Mouse (Mus musculus) midbrain, embryonic 13.5 days (tissue): ENCODE measurements at regions not wholly inside any gene's neighbourhood (a gene's known extent, or its start where the extent isn't known, plus 50 kb on each side); places are given as distances from the start of the nearest gene placed in this dataset.

ENCODE experiments used
- ATAC-seq: fragments of 200-750 bp; cut with Nextera tagmentation; 2 replicates; pipeline ENCODE4 v1.8.0; 2017; ENCODE audit warnings: mild to moderate bottlenecking, moderate TSS enrichment, moderate library complexity
- H3K27ac ChIP-seq: fragments of 300-500 bp; sonication (generic); 2 replicates; pipeline ENCODE4 v1.5.1; 2015; ENCODE audit warnings: inconsistent platforms, mild to moderate bottlenecking, moderate library complexity
- H3K27me3 ChIP-seq: fragments of 300-500 bp; sonication (generic); 2 replicates; pipeline ENCODE4 v1.6.1; 2015; ENCODE audit warnings: mild to moderate bottlenecking, inconsistent platforms
- H3K36me3 ChIP-seq: fragments of 300-500 bp; sonication (generic); 2 replicates; pipeline ENCODE4 v1.6.1; 2015; ENCODE audit warnings: mild to moderate bottlenecking, inconsistent platforms
- H3K4me1 ChIP-seq: fragments of 300-500 bp; sonication (generic); replicated peaks from 2 replicates; pipeline ENCODE4 v1.6.1; 2015; ENCODE audit warnings: inconsistent platforms
- H3K4me2 ChIP-seq: fragments of 300-500 bp; sonication (generic); replicated peaks from 2 replicates; pipeline ENCODE4 v1.6.1; 2015; ENCODE audit warnings: moderate library complexity, mild to moderate bottlenecking, inconsistent platforms
- H3K4me3 ChIP-seq: fragments of 300-500 bp; sonication (generic); replicated peaks from 2 replicates; pipeline ENCODE4 v1.5.1; 2015; ENCODE audit warnings: mild to moderate bottlenecking, inconsistent platforms
- H3K9ac ChIP-seq: fragments of 300-500 bp; sonication (generic); replicated peaks from 2 replicates; pipeline ENCODE4 v1.6.1; 2015; ENCODE audit warnings: mild to moderate bottlenecking, inconsistent platforms
- H3K9me3 ChIP-seq: fragments of 300-500 bp; sonication (generic); 2 replicates; pipeline ENCODE4 v1.6.1; 2016; ENCODE audit warnings: mild to moderate bottlenecking, inconsistent platforms
- WGBS: fragments of 180-500 bp; shearing (Covaris S2); methylation state at CpG from one replicate; pipeline ENCODE4 v1.1.7; 2015; 5-methylcytosine and 5-hydroxymethylcytosine counted together

- 74% methylated on average over 2 of the region's 2 CpGs for WGBS
Measured at GRCm38 (mm10) chr10:126717961-126718360, 183.2 kb downstream of the Atp23 start.

GRCm38 (mm10) chr10:126711758-126712157, 189.4 kb downstream of the Atp23 start:
- WGBS: 71% methylated on average over 3 of the region's 3 CpGs
- Histone ChIP-seq H3K36me3 (no peaks in the 10 kb centered on the region), H3K9me3 (no peaks in the 10 kb centered on the region), H3K4me2 (no peak overlapping the region), H3K27me3 (no peaks in the 10 kb centered on the region), H3K4me3 (no peak overlapping the region), H3K27ac (no peak overlapping the region), H3K9ac (no peak overlapping the region), H3K4me1 (peaks cover 12% of the 10 kb centered on the region)
- no peak for ATAC-seq

More at GRCm38 (mm10) chr10:126717961-126718360, 183.2 kb downstream of the Atp23 start:
- no peaks in the 10 kb centered on the region for H3K27me3 ChIP-seq
- no peaks in the 10 kb centered on the region for H3K4me1 ChIP-seq
- H3K4me3 ChIP-seq: no peak overlapping the region
- no peak overlapping the region for H3K9ac ChIP-seq
- no peak overlapping the region for H3K4me2 ChIP-seq
- ATAC-seq: no peak
- H3K27ac ChIP-seq: no peak overlapping the region
- H3K36me3 ChIP-seq: no peaks in the 10 kb centered on the region
- no peaks in the 10 kb centered on the region for H3K9me3 ChIP-seq

DNA sequence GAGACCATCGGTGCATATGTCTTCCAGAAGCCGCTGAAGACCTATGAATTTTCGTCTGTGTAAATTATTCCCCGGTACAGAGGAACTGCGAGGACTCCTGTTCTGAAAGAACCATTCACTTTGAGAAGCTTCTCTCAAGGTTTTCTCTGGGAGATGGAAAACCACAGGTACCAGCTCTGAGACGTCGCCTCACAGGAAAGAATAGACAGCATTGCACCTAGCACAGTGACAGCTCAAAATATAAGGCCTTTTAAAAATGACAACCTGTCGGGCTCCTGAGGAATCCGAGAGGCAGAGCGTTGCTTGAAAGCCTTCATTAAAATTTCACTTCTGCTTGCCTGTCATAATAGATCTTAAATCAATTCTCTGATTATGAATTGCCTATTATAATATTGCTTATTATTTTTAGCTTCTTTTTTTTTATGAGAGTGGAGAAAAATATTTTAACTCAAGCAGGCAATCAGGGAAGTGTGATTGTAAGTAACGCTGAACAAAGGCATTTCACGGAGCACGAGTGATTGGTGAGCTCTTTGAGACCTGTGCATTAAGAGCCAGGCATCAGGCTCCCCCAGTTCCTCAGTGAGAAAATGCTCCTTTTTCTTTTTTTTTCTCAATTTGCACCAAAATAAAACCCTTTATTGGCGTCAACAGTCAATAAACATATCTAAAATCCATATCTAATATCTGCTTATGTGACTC, 191.8 kb downstream of the Atp23 start:
- no peak for ATAC-seq
- no peak overlapping the region for H3K4me3 ChIP-seq
- H3K9me3 ChIP-seq: no peaks in the 10 kb centered on the region
- H3K4me1 ChIP-seq: peaks cover 12% of the 10 kb centered on the region
- 78% methylated on average over 14 of the region's 14 CpGs for WGBS
- H3K27me3 ChIP-seq: no peaks in the 10 kb centered on the region
- H3K4me2 ChIP-seq: no peak overlapping the region
- H3K9ac ChIP-seq: no peak overlapping the region
- H3K36me3 ChIP-seq: no peaks in the 10 kb centered on the region
- H3K27ac ChIP-seq: no peak overlapping the region

- Histone ChIP-seq H3K27me3 (no peaks in the 10 kb centered on the region), H3K4me2 (no peak overlapping the region), H3K9ac (no peak overlapping the region), H3K4me1 (peaks cover 12% of the 10 kb centered on the region), H3K36me3 (no peaks in the 10 kb centered on the region), H3K9me3 (no peaks in the 10 kb centered on the region), H3K27ac (no peak overlapping the region), H3K4me3 (no peak overlapping the region)
- WGBS: 38% methylated on average over 4 of the region's 4 CpGs
- no peak for ATAC-seq
Measured at GRCm38 (mm10) chr10:126708730-126709129, 192.4 kb downstream of the Atp23 start.

DNA sequence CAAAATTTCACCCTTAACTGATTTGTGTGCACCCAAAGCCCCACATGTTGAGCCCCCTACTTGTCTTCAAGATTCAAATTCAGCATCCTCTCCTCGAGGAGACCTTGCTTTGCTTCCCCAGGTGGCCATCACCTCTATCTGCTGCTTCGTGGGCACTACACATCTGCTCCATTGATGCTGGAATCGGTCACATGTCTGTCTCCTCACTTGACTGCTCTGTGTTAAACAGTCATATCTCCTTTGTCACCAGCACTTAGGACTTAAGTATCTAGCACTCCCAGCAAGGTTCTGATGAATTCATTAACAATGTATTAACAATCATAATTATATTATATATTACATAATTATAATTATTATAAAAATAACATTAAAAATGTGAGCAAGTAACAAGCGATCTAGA, 192.9 kb downstream of the Atp23 start:
- Histone ChIP-seq H3K4me2 (no peak overlapping the region), H3K4me3 (no peak overlapping the region), H3K36me3 (no peaks in the 10 kb centered on the region), H3K9ac (no peak overlapping the region), H3K27me3 (no peaks in the 10 kb centered on the region), H3K9me3 (no peaks in the 10 kb centered on the region), H3K4me1 (peaks cover 12% of the 10 kb centered on the region), H3K27ac (no peak overlapping the region)
- no peak for ATAC-seq
- 70% methylated on average over 4 of the region's 4 CpGs for WGBS

- 0 out of 2 replicates have a peak, but pooled peaks cover 5% of the 10 kb centered on the region for H3K4me1 ChIP-seq
- no peak overlapping the region for H3K27ac ChIP-seq
- H3K27me3 ChIP-seq: no peaks in the 10 kb centered on the region
- no peaks in the 10 kb centered on the region for H3K9me3 ChIP-seq
- H3K4me3 ChIP-seq: no peak overlapping the region
- no peak for ATAC-seq
- no peak overlapping the region for H3K9ac ChIP-seq
- no peak overlapping the region for H3K4me2 ChIP-seq
- H3K36me3 ChIP-seq: no peaks in the 10 kb centered on the region
- 90% methylated on average over 10 of the region's 10 CpGs for WGBS
Measured at GRCm38 (mm10) chr10:126697086-126697485, 204.1 kb downstream of the Atp23 start.

DNA sequence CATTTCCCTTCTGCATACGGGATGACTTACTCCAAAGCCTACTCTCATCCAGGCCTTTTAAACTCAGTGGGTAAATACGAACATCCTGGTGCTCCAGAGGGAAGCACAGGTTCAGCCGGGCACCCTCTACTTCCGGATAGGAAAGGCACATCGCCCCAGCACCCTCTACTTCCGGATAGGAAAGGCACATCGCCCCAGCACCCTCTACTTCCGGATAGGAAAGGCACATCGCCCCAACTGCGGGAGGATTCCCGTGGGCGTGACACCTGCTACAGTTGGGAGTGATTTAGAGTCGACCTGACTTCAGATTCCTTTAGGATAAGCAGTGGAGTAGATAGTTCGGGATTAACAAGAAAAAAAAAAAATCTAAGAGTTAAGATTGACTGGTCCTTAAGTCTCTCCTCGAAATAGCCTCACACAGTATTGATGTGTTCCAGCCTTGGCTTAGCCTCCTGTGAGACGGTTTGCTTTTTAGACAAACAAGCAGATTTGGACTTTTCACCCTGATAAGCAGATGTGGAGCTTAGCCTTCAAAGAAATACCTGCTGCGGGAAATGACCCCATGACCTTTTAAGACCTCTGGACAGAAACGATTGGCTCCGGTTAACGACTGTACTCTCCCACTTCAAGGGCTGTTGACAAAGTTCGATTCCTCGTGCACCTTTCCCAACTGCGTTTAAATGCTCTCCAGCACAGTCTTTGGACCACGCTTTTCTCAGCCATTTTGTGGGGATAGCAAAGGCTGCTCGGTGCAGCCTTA, 210.1 kb downstream of the Atp23 start:
- WGBS: 51% methylated on average over 25 of the region's 25 CpGs
- Histone ChIP-seq H3K9ac (no peak overlapping the region), H3K27me3 (no peaks in the 10 kb centered on the region), H3K4me2 (no peak overlapping the region), H3K27ac (no peak overlapping the region), H3K4me3 (no peak overlapping the region), H3K36me3 (no peaks in the 10 kb centered on the region), H3K4me1 (0 out of 2 replicates have a peak, but pooled peaks cover 4% of the 10 kb centered on the region), H3K9me3 (no peaks in the 10 kb centered on the region)
- no peak for ATAC-seq

DNA sequence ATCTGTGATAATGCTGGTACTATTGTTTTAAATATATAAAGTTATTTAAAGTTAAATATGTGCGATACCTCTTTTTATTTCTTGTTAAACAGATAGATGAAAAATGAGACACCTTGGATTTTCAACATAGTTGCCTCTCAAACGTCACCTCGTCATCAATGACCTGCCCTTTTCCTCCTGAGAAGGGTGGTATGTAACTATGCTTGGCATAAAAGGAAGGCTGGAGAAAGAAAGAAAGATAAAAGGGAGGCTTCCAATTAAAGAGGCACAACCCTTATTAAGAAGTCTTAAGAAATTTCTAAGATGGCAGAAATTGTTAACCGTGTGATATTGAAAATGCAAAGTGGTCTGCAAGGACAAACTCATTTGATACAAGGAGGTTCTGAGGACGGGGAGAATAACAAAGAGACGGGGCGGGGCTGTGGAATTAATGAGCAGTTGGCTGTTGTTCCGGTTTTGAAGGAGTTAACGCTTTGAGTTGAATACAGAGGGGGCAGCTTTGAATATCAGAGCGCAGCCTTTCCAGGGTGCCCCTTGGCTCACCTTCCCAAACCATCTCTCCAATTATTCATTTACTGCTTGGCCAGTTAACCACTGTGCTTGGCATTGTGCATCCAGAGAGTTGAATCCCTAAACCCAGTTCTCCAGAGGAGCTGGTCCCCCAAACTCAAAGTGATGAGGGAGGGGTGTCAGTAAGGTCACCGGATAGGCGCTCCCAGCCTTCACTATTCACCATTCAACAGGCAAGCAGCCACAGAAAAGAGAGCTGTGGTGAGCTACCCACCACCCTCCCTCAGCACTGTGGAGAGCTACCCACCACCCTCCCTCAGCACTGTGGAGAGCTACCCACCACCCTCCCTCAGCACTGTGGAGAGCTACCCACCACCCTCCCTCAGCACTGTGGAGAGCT, 220.6 kb downstream of the Atp23 start:
- Histone ChIP-seq H3K4me1 (peaks cover 14% of the 10 kb centered on the region), H3K36me3 (no peaks in the 10 kb centered on the region), H3K4me2 (peak overlapping the region; percentile 29), H3K27ac (no peak overlapping the region), H3K4me3 (0 out of 2 replicates have a peak overlapping the region, but pooled peaks have one; percentile 1), H3K9me3 (no peaks in the 10 kb centered on the region), H3K9ac (no peak overlapping the region), H3K27me3 (no peaks in the 10 kb centered on the region)
- WGBS: 8% methylated on average over 12 of the region's 12 CpGs
- ATAC-seq: peak; percentile 77

GRCm38 (mm10) chr10:126679224-126680120, 221.7 kb downstream of the Atp23 start:
- Histone ChIP-seq H3K9ac (no peak overlapping the region), H3K36me3 (no peaks in the 10 kb centered on the region), H3K27ac (no peak overlapping the region), H3K9me3 (no peaks in the 10 kb centered on the region), H3K4me2 (peak overlapping the region; percentile 44), H3K27me3 (no peaks in the 10 kb centered on the region), H3K4me1 (peaks cover 14% of the 10 kb centered on the region), H3K4me3 (peak overlapping the region; percentile 17; the same call in 1 of the 2 replicates)
- ATAC-seq: peak; percentile 62
- 20% methylated on average over 25 of the region's 25 CpGs for WGBS

GRCm38 (mm10) chr10:126673437-126673836, 227.7 kb downstream of the Atp23 start:
- Histone ChIP-seq H3K9me3 (no peaks in the 10 kb centered on the region), H3K36me3 (no peaks in the 10 kb centered on the region), H3K27ac (no peak overlapping the region), H3K9ac (no peak overlapping the region), H3K4me1 (0 out of 2 replicates have a peak, but pooled peaks cover 3% of the 10 kb centered on the region), H3K27me3 (no peaks in the 10 kb centered on the region), H3K4me3 (no peak overlapping the region), H3K4me2 (no peak overlapping the region)
- no peak for ATAC-seq
- 38% methylated on average over 5 of the region's 5 CpGs for WGBS
